Comparison of ENCODE assay signal across 9 mouse cellular contexts in the genomic region with DNA sequence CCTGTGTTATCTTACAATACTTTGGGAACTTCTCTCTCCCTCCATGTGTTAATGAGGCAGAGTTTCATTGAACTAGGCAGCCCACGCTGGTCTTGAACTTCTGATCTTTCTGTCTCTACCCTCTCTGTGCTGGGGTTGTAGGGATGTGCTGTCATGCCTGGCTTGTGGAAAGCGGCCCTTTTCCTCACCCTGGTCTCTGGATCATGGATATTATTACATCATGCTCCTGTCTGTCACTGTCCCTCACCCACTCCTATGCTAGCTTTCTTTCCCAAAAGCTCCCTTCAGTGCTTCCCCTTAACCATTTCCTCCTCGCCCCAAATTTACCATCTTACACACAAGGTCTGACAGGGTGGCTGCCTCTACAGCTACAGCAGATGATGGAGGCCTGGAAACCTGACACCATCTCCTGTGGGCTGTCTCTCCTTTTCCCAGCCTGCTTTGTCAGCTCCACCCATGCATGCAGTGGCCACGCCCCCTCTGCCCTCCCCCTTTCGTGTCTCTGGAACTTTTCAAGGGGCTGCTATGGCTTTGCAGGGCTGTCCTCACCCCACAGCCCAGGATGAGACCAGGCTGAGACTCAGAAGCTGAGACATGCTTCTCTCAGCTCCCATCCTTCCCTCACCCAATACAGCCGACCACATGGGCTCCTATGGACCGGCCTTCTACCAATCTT. TPM values are rescaled to one million over a fixed set of nuclear protein-coding genes. Genes with fewer than 3 reads are reported as not detected.
DNase-seq lines count a peak whose midpoint lies in the region; ATAC-seq and TF ChIP-seq lines count a peak whose summit lies in the region.
"Had no signal": no experiment of that assay in that cellular context is flagged by ENCODE, and none has a peak within 500 bp of the region (broad histone marks: within the 10 kb centered on the region; RNA-seq: fewer than 3 reads in every experiment).

No protein-coding gene starts in this region.

- ATAC-seq in hindbrain, embryonic 12.5 days (ENCODE audit: low FRiP score): peak; percentile 35; the same call in 1 of the 2 replicates
- no peak for ATAC-seq in hindbrain, embryonic 13.5 days (ENCODE audit: low FRiP score)
- no peak for ATAC-seq in embryonic facial prominence, embryonic 13.5 days (ENCODE audit: insufficient number of reproducible peaks, insufficient read depth, low FRiP score, low TSS enrichment, low read depth)
- ATAC-seq: Patski had no signal

- no peaks in the 10 kb centered on the region for H3K9me3 ChIP-seq in hindbrain, embryonic 12.5 days (replicated peaks)
- no peaks in the 10 kb centered on the region for H3K9me3 ChIP-seq in hindbrain, embryonic 13.5 days
- peaks cover 13% of the 10 kb centered on the region for H3K9me3 ChIP-seq in E14TG2a.4 (ENCODE audit: low read length)
- no peaks in the 10 kb centered on the region for H3K9me3 ChIP-seq in embryonic facial prominence, embryonic 13.5 days

- no peak overlapping the region for H3K27ac ChIP-seq in hindbrain, embryonic 12.5 days
- no peak overlapping the region for H3K27ac ChIP-seq in hindbrain, embryonic 13.5 days
- H3K27ac ChIP-seq in embryonic facial prominence, embryonic 13.5 days: no peak overlapping the region

- H3K4me3 ChIP-seq in hindbrain, embryonic 12.5 days: no peak overlapping the region
- H3K4me3 ChIP-seq in hindbrain, embryonic 13.5 days: no peak overlapping the region
- H3K4me3 ChIP-seq in E14TG2a.4 (replicated peaks; ENCODE audit: low read length): 0 out of 2 replicates have a peak overlapping the region, but pooled peaks have one; percentile 10
- 0 out of 2 replicates have a peak overlapping the region, but pooled peaks have one; percentile 5 for H3K4me3 ChIP-seq in embryonic facial prominence, embryonic 13.5 days
- H3K4me3 ChIP-seq in myocyte: no peak overlapping the region

- no peak overlapping the region for H3K4me2 ChIP-seq in hindbrain, embryonic 12.5 days (replicated peaks)
- H3K4me2 ChIP-seq in hindbrain, embryonic 13.5 days: no peak overlapping the region
- peak overlapping the region; percentile 18 for H3K4me2 ChIP-seq in embryonic facial prominence, embryonic 13.5 days
- peak overlapping the region; percentile 18 for H3K4me2 ChIP-seq in myocyte (ENCODE audit: low read depth)

- H3K9ac ChIP-seq in hindbrain, embryonic 12.5 days: 0 out of 2 replicates have a peak overlapping the region, but pooled peaks have one; percentile 15
- H3K9ac ChIP-seq in hindbrain, embryonic 13.5 days: no peak overlapping the region
- no peak overlapping the region for H3K9ac ChIP-seq in embryonic facial prominence, embryonic 13.5 days

- WGBS in hindbrain, embryonic 12.5 days: 39% methylated on average over 7 of the region's 7 CpGs
- WGBS in hindbrain, embryonic 13.5 days: 37% methylated on average over 7 of the region's 7 CpGs
- WGBS in embryonic facial prominence, embryonic 13.5 days: 34% methylated on average over 7 of the region's 7 CpGs

- 0 out of 2 replicates have a peak, but pooled peaks cover 3% of the 10 kb centered on the region for H3K4me1 ChIP-seq in hindbrain, embryonic 12.5 days
- no peaks in the 10 kb centered on the region for H3K4me1 ChIP-seq in hindbrain, embryonic 13.5 days (replicated peaks)
- H3K4me1 ChIP-seq in E14TG2a.4 (replicated peaks; ENCODE audit: low read depth, low read length): peaks cover 41% of the 10 kb centered on the region
- H3K4me1 ChIP-seq in embryonic facial prominence, embryonic 13.5 days: 0 out of 2 replicates have a peak, but pooled peaks cover 5% of the 10 kb centered on the region

- no peak overlapping the region for H3ac ChIP-seq in myocyte (ENCODE audit: control insufficient read depth, insufficient read length)

- DNase-seq in cerebellum, postnatal 25 days: no peak
- no peak for DNase-seq in cerebellum, adult 8-10 months
- no peak for DNase-seq in right cerebral cortex, adult 18-20 months

- H3K27me3 ChIP-seq in hindbrain, embryonic 12.5 days: no peaks in the 10 kb centered on the region
- no peaks in the 10 kb centered on the region for H3K27me3 ChIP-seq in hindbrain, embryonic 13.5 days
- peaks cover 7% of the 10 kb centered on the region; the same call in 1 of the 2 replicates for H3K27me3 ChIP-seq in E14TG2a.4 (ENCODE audit: insufficient read depth, low read length)
- no peaks in the 10 kb centered on the region for H3K27me3 ChIP-seq in embryonic facial prominence, embryonic 13.5 days
- H3K27me3 ChIP-seq in myocyte (ENCODE audit: control insufficient read depth, insufficient read depth, insufficient read length): no peaks in the 10 kb centered on the region

- no peak for TF ChIP-seq POLR2A in myocyte (IDR thresholded peaks at IDR 0.05; ENCODE audit: insufficient read length, low read depth)

- H3K79me2 ChIP-seq in myocyte (ENCODE audit: control insufficient read depth, insufficient read depth): no peaks in the 10 kb centered on the region

- H3K36me3 ChIP-seq in hindbrain, embryonic 12.5 days: no peaks in the 10 kb centered on the region
- H3K36me3 ChIP-seq in hindbrain, embryonic 13.5 days: no peaks in the 10 kb centered on the region
- no peaks in the 10 kb centered on the region for H3K36me3 ChIP-seq in E14TG2a.4 (ENCODE audit: insufficient read depth, low read length)
- H3K36me3 ChIP-seq in embryonic facial prominence, embryonic 13.5 days: no peaks in the 10 kb centered on the region
- no peaks in the 10 kb centered on the region for H3K36me3 ChIP-seq in myocyte (ENCODE audit: control insufficient read depth, insufficient read depth)

- TF ChIP-seq CTCF in E14TG2a.4 (conservative IDR thresholded peaks at IDR 0.05; ENCODE audit: low read length): no peak

TF ChIP-seq in myocyte, 11 proteins besides CTCF, POLR2A, EP300 and RAD21:
- no peak for TF ChIP-seq MAX (IDR thresholded peaks at IDR 0.05; ENCODE audit: low read depth)
- TF ChIP-seq E2F4 (IDR thresholded peaks at IDR 0.05; ENCODE audit: insufficient read depth): no peak
- TF ChIP-seq TCF12 (IDR thresholded peaks at IDR 0.05; ENCODE audit: insufficient read depth, poor library complexity, severe bottlenecking): no peak
- TF ChIP-seq SRF (IDR thresholded peaks at IDR 0.05; ENCODE audit: control insufficient read depth, insufficient read length, low read depth): no peak
TF ChIP-seq in myocyte: peak in this region for 0.

RNA-seq across cellular contexts. Expression of gene H2-Oa, which starts 1.2 kb away (rescaled TPM):
- polyA plus RNA-seq in hindbrain, embryonic 12.5 days (2016; fragmentation: Nextera tagmentation; extraction: Ambion mirVana): 0.29 and 0.39 TPM in 2 replicates
- 0.18 TPM in 1 of 2 replicates, not detected in the other for polyA plus RNA-seq in hindbrain, embryonic 13.5 days (2015; fragmentation: Nextera tagmentation; extraction: Ambion mirVana)
- 0.48 and 0.65 TPM in 2 replicates for polyA plus RNA-seq in embryonic facial prominence, embryonic 13.5 days (2015; fragmentation: Nextera tagmentation; extraction: Ambion mirVana)
- polyA plus RNA-seq in myocyte (2012; fragmentation: generic; extraction: Trizol): 0.07 TPM
- polyA plus RNA-seq: Patski had no signal

RNA-seq across cellular contexts. Expression of gene H2-DMa, which starts 26.0 kb away (rescaled TPM):
- polyA plus RNA-seq in hindbrain, embryonic 12.5 days (2016; fragmentation: Nextera tagmentation; extraction: Ambion mirVana): 13.1 and 14.2 TPM in 2 replicates
- 14.4 and 16.9 TPM in 2 replicates for polyA plus RNA-seq in hindbrain, embryonic 13.5 days (2015; fragmentation: Nextera tagmentation; extraction: Ambion mirVana)
- polyA plus RNA-seq in embryonic facial prominence, embryonic 13.5 days (2015; fragmentation: Nextera tagmentation; extraction: Ambion mirVana): 17.2 and 17.6 TPM in 2 replicates
- 7.2 TPM for polyA plus RNA-seq in myocyte (2012; fragmentation: generic; extraction: Trizol)

RNA-seq across cellular contexts. Expression of gene Brd2, which starts 29.1 kb away (rescaled TPM):
- polyA plus RNA-seq in hindbrain, embryonic 12.5 days (2016; fragmentation: Nextera tagmentation; extraction: Ambion mirVana): 137 and 151 TPM in 2 replicates
- 127 and 129 TPM in 2 replicates for polyA plus RNA-seq in hindbrain, embryonic 13.5 days (2015; fragmentation: Nextera tagmentation; extraction: Ambion mirVana)
- 122 and 142 TPM in 2 replicates for polyA plus RNA-seq in embryonic facial prominence, embryonic 13.5 days (2015; fragmentation: Nextera tagmentation; extraction: Ambion mirVana)
- polyA plus RNA-seq in myocyte (2012; fragmentation: generic; extraction: Trizol): 90.1 TPM

RNA-seq across cellular contexts. Expression of gene H2-DMb2, which starts 49.8 kb away (rescaled TPM):
- 0.21 TPM in 1 of 2 replicates, not detected in the other for polyA plus RNA-seq in hindbrain, embryonic 12.5 days (2016; fragmentation: Nextera tagmentation; extraction: Ambion mirVana)
- polyA plus RNA-seq in hindbrain, embryonic 13.5 days (2015; fragmentation: Nextera tagmentation; extraction: Ambion mirVana): 0.27 TPM in 2 replicates
- polyA plus RNA-seq in embryonic facial prominence, embryonic 13.5 days (2015; fragmentation: Nextera tagmentation; extraction: Ambion mirVana): 0.67 and 1.1 TPM in 2 replicates
- polyA plus RNA-seq in myocyte (2012; fragmentation: generic; extraction: Trizol): not detected

RNA-seq across cellular contexts. Expression of gene Col11a2, which starts 54.1 kb away (rescaled TPM):
- 7.8 and 18.0 TPM in 2 replicates for polyA plus RNA-seq in hindbrain, embryonic 12.5 days (2016; fragmentation: Nextera tagmentation; extraction: Ambion mirVana)
- polyA plus RNA-seq in hindbrain, embryonic 13.5 days (2015; fragmentation: Nextera tagmentation; extraction: Ambion mirVana): 3.2 and 3.8 TPM in 2 replicates
- 23.7 and 26.5 TPM in 2 replicates for polyA plus RNA-seq in embryonic facial prominence, embryonic 13.5 days (2015; fragmentation: Nextera tagmentation; extraction: Ambion mirVana)
- 0.94 TPM for polyA plus RNA-seq in myocyte (2012; fragmentation: generic; extraction: Trizol)

Comparison
In these comparisons a context has a peak if more than half of its experiments do, and no peak if none do; other contexts are left out.
1. H3K4me2 ChIP-seq: peak in embryonic facial prominence, embryonic 13.5 days (single experiment) and myocyte (single experiment); none in hindbrain, embryonic 12.5 days (single experiment) and hindbrain, embryonic 13.5 days (single experiment).
2. H3K4me3 ChIP-seq: peak in E14TG2a.4 (single experiment) and embryonic facial prominence, embryonic 13.5 days (single experiment); none in hindbrain, embryonic 12.5 days (single experiment), hindbrain, embryonic 13.5 days (single experiment) and myocyte (single experiment).